Mouse (Mus musculus): Measurements from ENCODE around the gene Tmem30c. TPM values are rescaled to one million over a fixed set of nuclear protein-coding genes. Genes with fewer than 3 reads are reported as not detected.

The Tmem30c gene
- polyA plus RNA-seq (2016; fragmentation: Nextera tagmentation; extraction: Ambion mirVana): 0.14 and 0.52 TPM in 2 replicates

DNA sequence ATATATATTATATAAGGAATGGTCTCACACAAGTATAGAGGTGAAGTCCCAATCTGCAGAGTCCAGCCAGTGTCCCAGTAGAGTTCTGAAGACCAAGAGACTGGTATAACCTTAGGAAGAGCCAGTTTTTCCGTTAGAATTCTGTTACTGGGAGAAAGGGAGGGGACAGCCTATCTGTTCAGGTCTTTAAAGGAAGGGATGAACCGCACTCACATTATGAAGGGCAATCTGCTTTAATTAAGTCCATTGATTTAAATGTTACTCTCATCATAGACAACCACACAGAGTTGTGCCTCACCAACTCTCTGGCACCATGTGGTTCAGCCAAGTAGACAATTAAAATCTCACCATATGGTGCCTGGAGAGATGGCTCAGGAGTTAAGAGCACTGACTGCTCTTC, at the start of gene Tmem30c:
Gene Tmem30c, minus strand, starts transcription at position 101 of the 400 bp plus-strand sequence.
- WGBS: 78% methylated on average over 2 of the region's 2 CpGs
- Histone ChIP-seq H3K4me1 (no peaks in the 10 kb centered on the region), H3K9ac (no peak within 1 kb of the TSS), H3K27ac (no peak within 1 kb of the TSS), H3K27me3 (replicated peaks) (no peaks in the 10 kb centered on the region), H3K4me3 (no peak within 1 kb of the TSS), H3K9me3 (no peaks in the 10 kb centered on the region), H3K4me2 (replicated peaks) (no peak within 1 kb of the TSS), H3K36me3 (no peaks in the 10 kb centered on the region)
- ATAC-seq (ENCODE audit: low FRiP score, low read depth): no peak

DNA sequence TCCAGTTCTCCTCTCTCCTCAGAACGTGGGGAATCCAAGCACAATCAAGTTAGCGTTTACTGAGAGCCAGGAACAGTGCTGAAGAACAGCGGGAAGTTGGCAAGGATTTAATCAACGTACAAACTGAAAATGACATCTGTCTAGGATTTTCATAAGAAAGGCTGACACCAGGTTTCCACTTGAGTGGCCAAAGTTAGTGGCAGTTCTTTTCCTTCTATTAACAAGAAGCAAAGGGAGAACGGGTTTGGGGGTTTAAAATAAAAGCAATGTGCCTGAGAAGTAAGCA, 47.9 kb upstream of the Tmem30c start:
- no peaks in the 10 kb centered on the region for H3K27me3 ChIP-seq (replicated peaks)
- H3K9ac ChIP-seq: no peak overlapping the region
- H3K27ac ChIP-seq: no peak overlapping the region
- H3K36me3 ChIP-seq: no peaks in the 10 kb centered on the region
- no peaks in the 10 kb centered on the region for H3K9me3 ChIP-seq
- no peaks in the 10 kb centered on the region for H3K4me1 ChIP-seq
- no peak for ATAC-seq (ENCODE audit: low FRiP score, low read depth)
- WGBS: 80% methylated on average over 5 of the region's 5 CpGs
- H3K4me2 ChIP-seq (replicated peaks): no peak overlapping the region
- H3K4me3 ChIP-seq: no peak overlapping the region

GRCm38 (mm10) chr16:57339765-57340612, 47.3 kb upstream of the Tmem30c start:
- Histone ChIP-seq H3K36me3 (no peaks in the 10 kb centered on the region), H3K9me3 (no peaks in the 10 kb centered on the region), H3K4me3 (no peak overlapping the region), H3K4me1 (no peaks in the 10 kb centered on the region), H3K27ac (no peak overlapping the region), H3K4me2 (replicated peaks) (no peak overlapping the region), H3K27me3 (replicated peaks) (no peaks in the 10 kb centered on the region), H3K9ac (no peak overlapping the region)
- 92% methylated on average over 8 of the region's 8 CpGs for WGBS
- no peak for ATAC-seq (ENCODE audit: low FRiP score, low read depth)

- Histone ChIP-seq H3K36me3 (no peaks in the 10 kb centered on the region), H3K27ac (no peak overlapping the region), H3K9ac (no peak overlapping the region), H3K27me3 (replicated peaks) (no peaks in the 10 kb centered on the region), H3K4me3 (no peak overlapping the region), H3K4me1 (no peaks in the 10 kb centered on the region), H3K9me3 (no peaks in the 10 kb centered on the region), H3K4me2 (replicated peaks) (no peak overlapping the region)
- 78% methylated on average over 11 of the region's 11 CpGs for WGBS
- no peak for ATAC-seq (ENCODE audit: low FRiP score, low read depth)
Measured at GRCm38 (mm10) chr16:57336770-57337423, 44.2 kb upstream of the Tmem30c start.

- ATAC-seq (ENCODE audit: low FRiP score, low read depth): no peak
- Histone ChIP-seq H3K9ac (no peak overlapping the region), H3K9me3 (no peaks in the 10 kb centered on the region), H3K27ac (no peak overlapping the region), H3K27me3 (replicated peaks) (no peaks in the 10 kb centered on the region), H3K4me3 (no peak overlapping the region), H3K36me3 (no peaks in the 10 kb centered on the region), H3K4me2 (replicated peaks) (no peak overlapping the region), H3K4me1 (no peaks in the 10 kb centered on the region)
- 82% methylated on average over 7 of the region's 7 CpGs for WGBS
Measured at GRCm38 (mm10) chr16:57332301-57332700, 39.6 kb upstream of the Tmem30c start.

DNA sequence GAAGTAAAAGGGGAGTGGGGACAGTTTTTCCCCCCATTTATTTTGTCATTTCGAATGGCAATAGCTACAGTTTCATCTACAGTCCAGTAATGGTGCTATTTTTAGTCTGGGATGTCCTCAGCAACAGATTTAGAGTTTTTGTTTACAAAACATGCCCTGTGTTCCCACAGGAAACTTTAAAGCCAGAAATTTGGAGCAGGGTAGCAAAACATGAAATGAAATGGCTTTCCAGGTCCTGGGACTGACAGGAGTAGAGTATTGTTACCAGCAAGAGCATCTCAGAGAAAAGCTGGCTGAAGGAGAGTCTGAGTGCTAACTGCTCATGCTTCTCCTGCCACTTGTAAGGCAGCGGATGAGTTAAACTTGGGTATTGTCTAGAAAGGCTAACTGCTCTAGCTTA, 37.4 kb upstream of the Tmem30c start:
- no peaks in the 10 kb centered on the region for H3K9me3 ChIP-seq
- no peaks in the 10 kb centered on the region for H3K27me3 ChIP-seq (replicated peaks)
- no peaks in the 10 kb centered on the region for H3K36me3 ChIP-seq
- 82% methylated on average over 2 of the region's 2 CpGs for WGBS
- H3K27ac ChIP-seq: no peak overlapping the region
- H3K4me3 ChIP-seq: no peak overlapping the region
- ATAC-seq (ENCODE audit: low FRiP score, low read depth): no peak
- no peak overlapping the region for H3K4me2 ChIP-seq (replicated peaks)
- no peaks in the 10 kb centered on the region for H3K4me1 ChIP-seq
- H3K9ac ChIP-seq: no peak overlapping the region

GRCm38 (mm10) chr16:57329028-57329427, 36.4 kb upstream of the Tmem30c start:
- Histone ChIP-seq H3K4me1 (no peaks in the 10 kb centered on the region), H3K4me2 (replicated peaks) (no peak overlapping the region), H3K9ac (no peak overlapping the region), H3K36me3 (no peaks in the 10 kb centered on the region), H3K27ac (no peak overlapping the region), H3K9me3 (no peaks in the 10 kb centered on the region), H3K27me3 (replicated peaks) (no peaks in the 10 kb centered on the region), H3K4me3 (no peak overlapping the region)
- WGBS: 81% methylated on average over 8 of the region's 8 CpGs
- ATAC-seq (ENCODE audit: low FRiP score, low read depth): no peak

DNA sequence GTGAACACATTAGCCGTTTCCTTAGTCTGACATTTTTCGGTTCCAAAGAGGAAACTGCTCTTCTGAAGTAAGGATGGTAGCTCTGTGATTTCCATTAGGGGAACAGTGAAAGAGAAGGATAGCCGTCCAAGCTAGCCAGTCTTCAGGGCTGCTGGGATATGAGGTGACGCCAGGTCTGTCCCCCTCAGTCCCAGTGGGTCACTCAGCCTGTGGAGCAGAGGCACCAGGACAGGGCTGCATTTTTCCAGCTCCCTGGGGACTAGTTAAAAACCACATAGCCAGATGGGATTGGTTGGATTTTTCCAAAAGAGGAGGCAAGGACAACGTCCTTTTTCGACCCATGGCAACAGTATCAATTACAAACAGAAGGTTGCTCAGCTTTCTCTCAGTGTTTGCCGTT, 34.3 kb upstream of the Tmem30c start:
- no peaks in the 10 kb centered on the region for H3K36me3 ChIP-seq
- no peak overlapping the region for H3K4me2 ChIP-seq (replicated peaks)
- H3K9me3 ChIP-seq: no peaks in the 10 kb centered on the region
- H3K4me1 ChIP-seq: no peaks in the 10 kb centered on the region
- no peaks in the 10 kb centered on the region for H3K27me3 ChIP-seq (replicated peaks)
- no peak overlapping the region for H3K9ac ChIP-seq
- H3K27ac ChIP-seq: no peak overlapping the region
- ATAC-seq (ENCODE audit: low FRiP score, low read depth): no peak
- WGBS: 73% methylated on average over 7 of the region's 7 CpGs
- H3K4me3 ChIP-seq: no peak overlapping the region

DNA sequence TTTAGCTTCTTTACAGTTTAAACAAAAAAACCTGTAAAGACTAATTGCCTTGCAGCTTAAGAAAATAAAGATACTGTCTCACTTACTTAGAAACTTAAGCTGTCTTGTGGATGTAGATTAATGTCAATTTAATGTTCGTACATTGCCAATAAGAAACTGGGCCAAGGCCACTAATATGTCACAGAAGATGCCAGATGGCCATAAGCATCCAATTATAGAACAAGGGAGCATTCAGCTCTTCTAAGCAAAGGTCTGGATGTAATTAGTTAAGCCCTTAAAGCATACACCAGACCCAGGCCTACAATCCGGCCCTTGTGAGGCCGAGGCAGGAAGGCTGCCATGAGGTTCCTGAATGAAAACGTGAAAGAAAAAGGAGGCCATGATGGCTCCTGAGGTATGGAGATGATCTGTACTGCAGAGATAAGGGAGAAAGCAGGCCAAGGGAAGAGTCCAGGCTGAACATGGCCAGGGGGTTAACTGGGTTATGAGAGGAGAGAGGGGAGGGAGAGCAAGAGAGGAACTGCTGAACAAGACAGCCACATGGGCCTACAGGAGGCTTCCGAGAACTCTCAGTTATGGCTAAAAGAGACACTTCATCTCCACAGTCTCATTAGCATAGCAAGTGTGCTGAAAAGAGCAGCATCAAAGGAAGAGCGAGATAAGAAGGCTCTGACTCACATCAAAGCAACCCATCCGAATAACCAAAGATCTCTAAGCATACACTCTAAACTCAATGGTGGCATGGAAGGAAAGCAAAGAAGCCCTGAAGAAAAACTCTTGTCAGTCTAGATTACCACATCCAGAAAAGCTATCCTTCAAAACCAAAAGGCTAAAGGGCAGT, 26.8 kb upstream of the Tmem30c start:
- ATAC-seq (ENCODE audit: low FRiP score, low read depth): no peak
- WGBS: 71% methylated on average over 7 of the region's 7 CpGs
- H3K4me1 ChIP-seq: no peaks in the 10 kb centered on the region
- no peak overlapping the region for H3K4me3 ChIP-seq
- H3K27me3 ChIP-seq (replicated peaks): no peaks in the 10 kb centered on the region
- H3K4me2 ChIP-seq (replicated peaks): no peak overlapping the region
- H3K9me3 ChIP-seq: no peaks in the 10 kb centered on the region
- no peak overlapping the region for H3K9ac ChIP-seq
- no peak overlapping the region for H3K27ac ChIP-seq
- H3K36me3 ChIP-seq: no peaks in the 10 kb centered on the region

GRCm38 (mm10) chr16:57318637-57319125, 26.0 kb upstream of the Tmem30c start:
- H3K27ac ChIP-seq: no peak overlapping the region
- no peaks in the 10 kb centered on the region for H3K9me3 ChIP-seq
- no peak overlapping the region for H3K4me2 ChIP-seq (replicated peaks)
- WGBS: 77% methylated on average over 8 of the region's 8 CpGs
- no peaks in the 10 kb centered on the region for H3K4me1 ChIP-seq
- no peak for ATAC-seq (ENCODE audit: low FRiP score, low read depth)
- no peak overlapping the region for H3K9ac ChIP-seq
- no peak overlapping the region for H3K4me3 ChIP-seq
- no peaks in the 10 kb centered on the region for H3K27me3 ChIP-seq (replicated peaks)
- H3K36me3 ChIP-seq: no peaks in the 10 kb centered on the region

- Histone ChIP-seq H3K9ac (no peak overlapping the region), H3K27me3 (replicated peaks) (no peaks in the 10 kb centered on the region), H3K36me3 (no peaks in the 10 kb centered on the region), H3K4me1 (no peaks in the 10 kb centered on the region), H3K4me3 (no peak overlapping the region), H3K4me2 (replicated peaks) (no peak overlapping the region), H3K9me3 (no peaks in the 10 kb centered on the region), H3K27ac (no peak overlapping the region)
- ATAC-seq (ENCODE audit: low FRiP score, low read depth): no peak
- WGBS: 56% methylated on average over 13 of the region's 13 CpGs
Measured at GRCm38 (mm10) chr16:57317882-57318636, 25.4 kb upstream of the Tmem30c start.

DNA sequence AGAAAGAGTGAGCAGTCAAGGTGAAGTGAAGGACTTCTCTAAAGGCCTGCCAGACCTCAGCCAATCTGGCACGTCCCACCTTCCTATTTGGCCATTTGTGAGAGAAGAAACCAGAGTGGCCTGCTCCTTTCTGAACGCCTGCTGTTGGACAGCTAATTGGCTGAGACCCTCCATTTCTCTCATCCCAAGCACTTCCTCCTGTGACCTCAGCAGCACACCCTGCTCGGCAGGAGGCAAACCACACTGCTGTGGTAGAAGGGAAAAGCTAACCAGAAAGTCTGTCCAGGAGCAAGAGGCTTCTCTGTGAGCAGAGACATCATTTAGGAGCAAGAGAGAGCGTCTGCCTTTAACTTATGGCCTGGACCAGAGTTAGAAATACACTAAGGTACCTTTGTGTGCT, 24.5 kb upstream of the Tmem30c start:
- H3K27ac ChIP-seq: no peak overlapping the region
- no peaks in the 10 kb centered on the region for H3K4me1 ChIP-seq
- no peak overlapping the region for H3K4me3 ChIP-seq
- no peaks in the 10 kb centered on the region for H3K36me3 ChIP-seq
- no peak for ATAC-seq (ENCODE audit: low FRiP score, low read depth)
- H3K9me3 ChIP-seq: no peaks in the 10 kb centered on the region
- H3K27me3 ChIP-seq (replicated peaks): no peaks in the 10 kb centered on the region
- 76% methylated on average over 4 of the region's 4 CpGs for WGBS
- H3K4me2 ChIP-seq (replicated peaks): no peak overlapping the region
- H3K9ac ChIP-seq: no peak overlapping the region

Measured in neural tube, embryonic 12.5 days (tissue).